Mouse (Mus musculus): Measurements from ENCODE around the gene Melk.

Gene Melk

GRCm38 (mm10) chr4:44300781-44301750 lies at the start of gene Melk:
Gene Melk, plus strand, starts transcription at chr4:44300876.
- DNase-seq = peak; percentile 68 to 79

- DNase-seq = no peak
Observed at GRCm38 (mm10) chr4:44251521-44251920, 49.2 kb upstream of the Melk start.

- no peak for DNase-seq
Observed at GRCm38 (mm10) chr4:44251966-44252916, 48.4 kb upstream of the Melk start.

- DNase-seq = no peak
Observed at GRCm38 (mm10) chr4:44253191-44253590, 47.5 kb upstream of the Melk start.

- no peak for DNase-seq
Observed at GRCm38 (mm10) chr4:44254579-44254978, 46.1 kb upstream of the Melk start.

GRCm38 (mm10) chr4:44259126-44259525 lies 41.5 kb upstream of the Melk start:
- DNase-seq = no peak

GRCm38 (mm10) chr4:44260244-44260643 lies 40.4 kb upstream of the Melk start:
- DNase-seq = no peak

GRCm38 (mm10) chr4:44265500-44265899 lies 35.2 kb upstream of the Melk start:
- DNase-seq = no peak

- no peak for DNase-seq
Observed at GRCm38 (mm10) chr4:44267437-44267836, 33.2 kb upstream of the Melk start.

GRCm38 (mm10) chr4:44269376-44269817 lies 31.3 kb upstream of the Melk start:
- DNase-seq = no peak

GRCm38 (mm10) chr4:44271134-44271533 lies 29.5 kb upstream of the Melk start:
- no peak for DNase-seq

GRCm38 (mm10) chr4:44281597-44282265 lies 18.9 kb upstream of the Melk start:
- no peak for DNase-seq

GRCm38 (mm10) chr4:44292534-44292933 lies 8.1 kb upstream of the Melk start:
- peak; percentile 73 to 75 for DNase-seq

GRCm38 (mm10) chr4:44295837-44296236 lies 4.8 kb upstream of the Melk start:
- DNase-seq = no peak

GRCm38 (mm10) chr4:44306585-44306984 lies 5.9 kb downstream of the Melk start:
- no peak for DNase-seq

- no peak for DNase-seq
Observed at GRCm38 (mm10) chr4:44310429-44310828, 9.8 kb downstream of the Melk start.

- no peak for DNase-seq
Observed at GRCm38 (mm10) chr4:44310911-44311310, 10.2 kb downstream of the Melk start.

GRCm38 (mm10) chr4:44316270-44316809 lies 15.7 kb downstream of the Melk start:
- no peak for DNase-seq

- DNase-seq = no peak
Observed at GRCm38 (mm10) chr4:44320448-44320847, 19.8 kb downstream of the Melk start.

GRCm38 (mm10) chr4:44322124-44322523 lies 21.4 kb downstream of the Melk start:
- DNase-seq = no peak

- peak; percentile 21 to 42 for DNase-seq
Observed at GRCm38 (mm10) chr4:44325453-44325852, 24.8 kb downstream of the Melk start.

GRCm38 (mm10) chr4:44326721-44327120 lies 26.0 kb downstream of the Melk start:
- no peak for DNase-seq

Data from cerebellum, postnatal 14 days (tissue).